Mouse (Mus musculus) hindbrain, embryonic 13.5 days (tissue): ENCODE results near the gene Sept9. TPM values are rescaled to one million over a fixed set of nuclear protein-coding genes. Genes with fewer than 3 reads are reported as not detected.
A peak's percentile ranks its signal among the peaks of the same experiment; 100 is the strongest.

Experiments
- ATAC-seq: fragments of 200-750 bp; cut with Nextera tagmentation; 2 replicates; pipeline ENCODE4 v1.8.0; 2017; ENCODE audit warnings: moderate TSS enrichment; ENCODE audit not compliant: low FRiP score
- H3K27ac ChIP-seq: fragments of 300-500 bp; sonication (generic); 2 replicates; pipeline ENCODE4 v1.5.1; 2015; ENCODE audit warnings: inconsistent platforms, mild to moderate bottlenecking, moderate library complexity
- H3K27me3 ChIP-seq: fragments of 300-500 bp; sonication (generic); 2 replicates; pipeline ENCODE4 v1.6.1; 2015; ENCODE audit warnings: mild to moderate bottlenecking, inconsistent platforms
- H3K36me3 ChIP-seq: fragments of 300-500 bp; sonication (generic); 2 replicates; pipeline ENCODE4 v1.6.1; 2015; ENCODE audit warnings: mild to moderate bottlenecking, inconsistent platforms
- H3K4me1 ChIP-seq: fragments of 300-500 bp; sonication (generic); replicated peaks from 2 replicates; pipeline ENCODE4 v1.6.1; 2015; ENCODE audit warnings: inconsistent platforms
- H3K4me2 ChIP-seq: fragments of 300-500 bp; sonication (generic); 2 replicates; pipeline ENCODE4 v1.6.1; 2015; ENCODE audit warnings: inconsistent platforms, mild to moderate bottlenecking, moderate library complexity
- H3K4me3 ChIP-seq: fragments of 300-500 bp; sonication (generic); 2 replicates; pipeline ENCODE4 v1.5.1; 2015; ENCODE audit warnings: mild to moderate bottlenecking, inconsistent platforms
- H3K9ac ChIP-seq: fragments of 300-500 bp; sonication (generic); 2 replicates; pipeline ENCODE4 v1.6.1; 2015; ENCODE audit warnings: mild to moderate bottlenecking, inconsistent platforms
- H3K9me3 ChIP-seq: fragments of 300-500 bp; sonication (generic); 2 replicates; pipeline ENCODE4 v1.6.1; 2016; ENCODE audit warnings: inconsistent platforms
- WGBS: fragments of 180-500 bp; shearing (Covaris S2); methylation state at CpG from one replicate; pipeline ENCODE4 v1.1.7; 2015; 5-methylcytosine and 5-hydroxymethylcytosine counted together
- polyA plus RNA-seq: library from polyadenylated mRNA; unstranded; fragments of >200 nt; fragmentation: Nextera tagmentation; extraction: Ambion mirVana; gene quantifications from 2 replicates; pipeline ENCODE4 v1.2.1, GENCODE M21; 2015

The Sept9 gene
- polyA plus RNA-seq, 1 experiment from 2014 or later: 117 TPM

- Histone ChIP-seq H3K27ac (peak overlapping the region; percentile 45; the same call in 1 of the 2 replicates), H3K4me3 (no peak overlapping the region), H3K4me2 (no peak overlapping the region), H3K9ac (no peak overlapping the region), H3K9me3 (no peaks in the 10 kb centered on the region), H3K4me1 (peaks cover 91% of the 10 kb centered on the region), H3K36me3 (no peaks in the 10 kb centered on the region), H3K27me3 (no peaks in the 10 kb centered on the region)
- ATAC-seq: no peak
- 82% methylated on average over 12 of the region's 12 CpGs for WGBS
Measured at GRCm38 (mm10) chr11:117310341-117311107, 111.1 kb downstream of the Sept9 start.

- H3K27me3 ChIP-seq: no peaks in the 10 kb centered on the region
- 59% methylated on average over 15 of the region's 15 CpGs for WGBS
- no peak overlapping the region for H3K4me3 ChIP-seq
- no peak overlapping the region for H3K4me2 ChIP-seq
- ATAC-seq: no peak
- peak overlapping the region; percentile 45 for H3K27ac ChIP-seq
- H3K36me3 ChIP-seq: no peaks in the 10 kb centered on the region
- peaks cover 90% of the 10 kb centered on the region for H3K4me1 ChIP-seq
- H3K9me3 ChIP-seq: no peaks in the 10 kb centered on the region
- no peak overlapping the region for H3K9ac ChIP-seq
Measured at GRCm38 (mm10) chr11:117311127-117311800, 111.8 kb downstream of the Sept9 start.

- Histone ChIP-seq H3K27me3 (no peaks in the 10 kb centered on the region), H3K4me3 (no peak overlapping the region), H3K4me1 (peaks cover 91% of the 10 kb centered on the region), H3K4me2 (no peak overlapping the region), H3K27ac (peak overlapping the region; percentile 45), H3K9ac (0 out of 2 replicates have a peak overlapping the region, but pooled peaks have one; percentile 14), H3K36me3 (no peaks in the 10 kb centered on the region), H3K9me3 (no peaks in the 10 kb centered on the region)
- 69% methylated on average over 23 of the region's 23 CpGs for WGBS
- no peak for ATAC-seq
Measured at GRCm38 (mm10) chr11:117312028-117312901, 112.8 kb downstream of the Sept9 start.

- no peak overlapping the region for H3K4me3 ChIP-seq
- no peaks in the 10 kb centered on the region for H3K9me3 ChIP-seq
- H3K4me1 ChIP-seq: peaks cover 91% of the 10 kb centered on the region
- no peaks in the 10 kb centered on the region for H3K27me3 ChIP-seq
- no peaks in the 10 kb centered on the region for H3K36me3 ChIP-seq
- no peak for ATAC-seq
- no peak overlapping the region for H3K4me2 ChIP-seq
- WGBS: 47% methylated on average over 8 of the region's 8 CpGs
- peak overlapping the region; percentile 45 for H3K27ac ChIP-seq
- H3K9ac ChIP-seq: peak overlapping the region; percentile 29; the same call in 1 of the 2 replicates
Measured at GRCm38 (mm10) chr11:117312936-117313335, 113.5 kb downstream of the Sept9 start.

GRCm38 (mm10) chr11:117313446-117313845 lies 114.0 kb downstream of the Sept9 start:
- peak overlapping the region; percentile 29; the same call in 1 of the 2 replicates for H3K9ac ChIP-seq
- H3K4me1 ChIP-seq: peaks cover 91% of the 10 kb centered on the region
- no peaks in the 10 kb centered on the region for H3K9me3 ChIP-seq
- H3K4me3 ChIP-seq: no peak overlapping the region
- no peak for ATAC-seq
- no peaks in the 10 kb centered on the region for H3K27me3 ChIP-seq
- H3K4me2 ChIP-seq: no peak overlapping the region
- peak overlapping the region; percentile 45; the same call in 1 of the 2 replicates for H3K27ac ChIP-seq
- H3K36me3 ChIP-seq: no peaks in the 10 kb centered on the region
- WGBS: 84% methylated on average over 7 of the region's 7 CpGs

- Histone ChIP-seq H3K9ac (no peak overlapping the region), H3K4me2 (no peak overlapping the region), H3K4me1 (peaks cover 91% of the 10 kb centered on the region), H3K4me3 (no peak overlapping the region), H3K27me3 (no peaks in the 10 kb centered on the region), H3K27ac (no peak overlapping the region), H3K36me3 (no peaks in the 10 kb centered on the region), H3K9me3 (no peaks in the 10 kb centered on the region)
- WGBS: 87% methylated on average over 7 of the region's 7 CpGs
- ATAC-seq: no peak
Measured at GRCm38 (mm10) chr11:117314026-117314425, 114.6 kb downstream of the Sept9 start.

GRCm38 (mm10) chr11:117314520-117314919 lies 115.1 kb downstream of the Sept9 start:
- Histone ChIP-seq H3K27me3 (no peaks in the 10 kb centered on the region), H3K4me3 (no peak overlapping the region), H3K9me3 (no peaks in the 10 kb centered on the region), H3K9ac (no peak overlapping the region), H3K27ac (no peak overlapping the region), H3K4me1 (peaks cover 91% of the 10 kb centered on the region), H3K4me2 (no peak overlapping the region), H3K36me3 (no peaks in the 10 kb centered on the region)
- WGBS: 88% methylated on average over 8 of the region's 8 CpGs
- no peak for ATAC-seq

GRCm38 (mm10) chr11:117315309-117315708 lies 115.8 kb downstream of the Sept9 start:
- 82% methylated on average over 11 of the region's 11 CpGs for WGBS
- ATAC-seq: no peak
- Histone ChIP-seq H3K4me3 (no peak overlapping the region), H3K27ac (peak overlapping the region; percentile 44; the same call in 1 of the 2 replicates), H3K9me3 (no peaks in the 10 kb centered on the region), H3K4me2 (no peak overlapping the region), H3K36me3 (no peaks in the 10 kb centered on the region), H3K4me1 (peaks cover 91% of the 10 kb centered on the region), H3K9ac (no peak overlapping the region; the same call in 1 of the 2 replicates), H3K27me3 (no peaks in the 10 kb centered on the region)

- peak overlapping the region; percentile 40 for H3K9ac ChIP-seq
- ATAC-seq: no peak
- H3K27ac ChIP-seq: peak overlapping the region; percentile 91
- H3K4me3 ChIP-seq: no peak overlapping the region
- H3K27me3 ChIP-seq: no peaks in the 10 kb centered on the region
- peak overlapping the region; percentile 26 for H3K4me2 ChIP-seq
- peaks cover 83% of the 10 kb centered on the region for H3K4me1 ChIP-seq
- H3K9me3 ChIP-seq: no peaks in the 10 kb centered on the region
- H3K36me3 ChIP-seq: no peaks in the 10 kb centered on the region
- 43% methylated on average over 16 of the region's 16 CpGs for WGBS
Measured at GRCm38 (mm10) chr11:117316441-117317331, 117.2 kb downstream of the Sept9 start.

GRCm38 (mm10) chr11:117317429-117318101 lies 118.1 kb downstream of the Sept9 start:
- Histone ChIP-seq H3K27me3 (no peaks in the 10 kb centered on the region), H3K4me1 (peaks cover 80% of the 10 kb centered on the region), H3K36me3 (no peaks in the 10 kb centered on the region), H3K27ac (peak overlapping the region; percentile 91), H3K4me2 (peak overlapping the region; percentile 26), H3K9ac (peak overlapping the region; percentile 40), H3K9me3 (no peaks in the 10 kb centered on the region), H3K4me3 (no peak overlapping the region)
- no peak; the same call in 1 of the 2 replicates for ATAC-seq
- WGBS: 11% methylated on average over 20 of the region's 20 CpGs

GRCm38 (mm10) chr11:117318202-117318601 lies 118.7 kb downstream of the Sept9 start:
- H3K9me3 ChIP-seq: no peaks in the 10 kb centered on the region
- 37% methylated on average over 3 of the region's 3 CpGs for WGBS
- no peaks in the 10 kb centered on the region for H3K36me3 ChIP-seq
- H3K4me3 ChIP-seq: no peak overlapping the region
- peaks cover 74% of the 10 kb centered on the region for H3K4me1 ChIP-seq
- ATAC-seq: no peak
- no peak overlapping the region for H3K4me2 ChIP-seq
- H3K27ac ChIP-seq: peak overlapping the region; percentile 91
- no peak overlapping the region for H3K9ac ChIP-seq
- no peaks in the 10 kb centered on the region for H3K27me3 ChIP-seq
